Mouse (Mus musculus): Measurements from ENCODE around the gene Cxcl13.
"Not testable (repeated sequence)": the region's sequence is repeated elsewhere in the genome, so short reads cannot be mapped to it uniquely, and the experiment has no call there.

The Cxcl13 gene

DNA sequence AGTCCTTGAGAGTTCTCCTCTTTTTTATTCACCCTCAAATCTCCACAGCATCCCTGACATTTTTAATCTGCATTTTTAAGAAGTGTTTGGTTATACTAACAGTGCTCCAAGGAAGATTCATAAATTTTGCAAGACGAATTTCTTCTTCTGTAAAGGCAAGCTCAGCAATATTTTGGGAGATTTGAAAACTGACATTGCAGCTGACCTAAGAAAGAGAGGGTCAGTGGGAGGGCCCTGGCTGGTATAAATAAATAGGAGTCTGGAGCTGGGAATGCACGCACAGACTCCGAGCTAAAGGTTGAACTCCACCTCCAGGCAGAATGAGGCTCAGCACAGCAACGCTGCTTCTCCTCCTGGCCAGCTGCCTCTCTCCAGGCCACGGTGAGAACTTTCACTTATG is at the start of gene Cxcl13:
Gene Cxcl13 (plus strand): TSS at position 301 of the 400 bp plus-strand sequence.
- DNase-seq (ENCODE audit: low spot score in 2 of 2) = no peak

DNA sequence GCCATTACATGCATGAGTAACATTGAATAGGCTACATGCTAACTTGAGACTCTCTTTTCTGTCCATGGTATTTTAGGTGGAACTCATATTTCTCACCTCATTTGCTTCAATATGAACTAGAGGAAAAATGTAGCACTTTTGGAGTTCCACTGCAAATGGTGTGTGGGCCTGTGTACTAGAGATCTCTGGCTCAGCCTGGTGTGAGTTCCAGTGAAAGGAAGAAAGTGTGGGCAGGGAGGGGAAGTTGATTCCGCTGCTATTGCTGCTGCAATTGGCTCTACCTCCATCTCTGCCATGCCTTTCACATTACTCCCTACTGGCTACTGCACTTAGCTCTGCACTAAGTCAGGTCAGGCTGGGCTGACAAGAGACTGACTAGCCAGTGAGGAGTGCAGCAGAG is 45.7 kb upstream of the Cxcl13 start:
- DNase-seq (ENCODE audit: low spot score in 2 of 2) = no peak

DNA sequence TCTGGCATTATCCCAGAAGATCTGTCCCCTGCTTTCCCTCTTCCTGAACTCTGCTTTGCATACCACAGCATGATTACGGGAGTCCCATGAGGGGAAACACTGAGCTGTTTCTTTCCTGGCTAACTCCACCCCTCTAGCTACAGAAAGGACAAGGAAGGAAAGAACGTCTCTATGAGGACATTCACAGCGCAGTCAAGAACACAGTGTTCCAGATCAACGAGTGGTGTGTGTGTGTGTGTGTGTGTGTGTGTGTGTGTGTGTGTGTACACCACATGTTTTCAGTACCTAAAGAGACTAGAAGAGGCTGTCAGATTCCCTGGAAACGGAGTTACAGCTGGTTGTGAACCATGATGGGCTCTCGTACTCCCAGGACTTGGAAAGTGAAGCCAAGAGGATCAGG is 38.3 kb upstream of the Cxcl13 start:
- no peak for DNase-seq (ENCODE audit: low spot score in 2 of 2)

DNA sequence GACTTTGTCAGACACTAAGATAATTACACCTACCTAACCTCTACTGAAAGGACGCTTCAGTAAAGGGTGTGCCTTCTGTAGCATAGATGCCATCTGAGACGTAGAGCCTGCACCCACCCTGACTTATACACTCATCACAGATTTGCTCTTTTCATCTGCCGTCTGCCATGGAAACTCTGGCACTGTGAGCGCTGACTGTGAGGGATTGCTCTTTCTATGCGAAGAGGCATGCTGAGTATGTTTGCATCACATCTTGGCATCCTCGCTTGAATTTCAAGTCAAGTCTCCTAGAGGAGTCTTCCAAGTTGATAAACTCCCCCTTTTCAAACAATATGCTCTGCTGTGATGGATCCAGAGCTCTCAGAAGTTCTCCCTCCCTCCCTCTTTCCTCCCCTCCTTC is 32.7 kb upstream of the Cxcl13 start:
- DNase-seq (ENCODE audit: low spot score in 2 of 2) = no peak

DNA sequence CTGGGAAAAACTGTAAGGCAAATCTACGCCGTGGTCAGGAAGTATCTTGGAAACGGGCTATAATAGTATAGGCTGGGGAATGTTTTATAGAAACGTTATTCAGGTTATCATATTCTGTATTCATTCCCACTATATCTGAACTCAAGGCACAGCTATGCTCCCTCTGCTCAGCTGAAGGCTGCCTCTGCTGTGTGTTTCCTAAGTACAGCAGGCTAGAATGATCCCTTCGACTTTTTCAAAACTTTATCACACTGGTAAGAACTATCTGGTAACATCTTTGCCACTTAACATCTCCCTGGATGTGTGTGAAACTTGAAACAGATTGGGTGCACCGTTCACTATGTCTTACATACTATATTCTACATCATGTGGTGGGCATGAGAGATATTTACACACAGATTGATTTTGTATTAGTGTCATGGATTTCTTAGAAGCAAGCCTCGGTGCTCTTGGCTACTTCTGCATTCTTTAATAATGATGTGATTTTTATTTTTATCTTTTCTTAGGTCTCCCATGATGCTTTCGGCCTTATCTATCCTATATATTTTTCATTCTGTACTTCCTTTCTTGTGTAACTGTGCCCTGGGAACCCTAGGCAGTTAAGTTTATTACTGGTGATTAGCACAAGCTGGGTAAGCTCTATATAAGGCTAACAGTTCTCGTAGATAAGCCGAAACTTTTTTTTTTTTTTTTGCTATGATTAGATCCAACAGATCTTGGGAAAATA is 31.4 kb upstream of the Cxcl13 start:
- no peak for DNase-seq (ENCODE audit: low spot score in 2 of 2)

DNA sequence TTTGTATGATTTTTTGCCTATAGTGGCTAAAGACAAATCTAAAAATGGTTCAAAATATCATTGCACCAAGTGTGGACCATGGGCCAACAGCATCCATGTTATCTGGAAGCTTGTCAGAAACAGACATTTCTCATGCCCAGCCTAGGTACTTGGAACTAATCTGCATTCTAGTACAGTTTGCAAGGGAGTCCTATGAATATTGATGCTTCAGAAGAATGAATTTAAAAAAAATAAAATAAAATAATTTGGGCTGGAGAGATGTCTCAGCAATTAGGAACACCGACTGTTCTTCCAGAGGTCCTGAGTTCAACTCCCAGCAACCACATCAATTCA is 30.9 kb upstream of the Cxcl13 start:
- DNase-seq (ENCODE audit: low spot score in 2 of 2) = no peak

DNA sequence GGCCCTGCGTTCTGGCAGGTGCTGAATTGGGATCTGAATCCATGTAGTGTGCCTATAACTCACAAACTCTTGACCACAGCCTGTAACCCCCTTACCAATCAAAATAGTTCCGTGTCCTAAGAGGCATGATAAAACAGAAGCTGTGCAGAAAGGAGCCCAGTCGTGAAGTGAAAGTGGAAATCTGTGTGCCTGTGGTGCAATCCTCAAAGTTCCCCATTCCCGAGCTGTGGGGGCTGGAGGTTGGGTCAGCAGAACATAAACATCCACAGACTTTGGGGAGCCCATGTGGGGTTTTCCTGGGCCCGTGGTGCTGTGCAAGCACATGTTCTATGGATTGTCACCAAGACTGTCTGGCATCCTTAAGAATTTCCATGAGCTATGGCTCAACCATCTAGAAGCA is 21.7 kb upstream of the Cxcl13 start:
- no peak for DNase-seq (ENCODE audit: low spot score in 2 of 2)

DNA sequence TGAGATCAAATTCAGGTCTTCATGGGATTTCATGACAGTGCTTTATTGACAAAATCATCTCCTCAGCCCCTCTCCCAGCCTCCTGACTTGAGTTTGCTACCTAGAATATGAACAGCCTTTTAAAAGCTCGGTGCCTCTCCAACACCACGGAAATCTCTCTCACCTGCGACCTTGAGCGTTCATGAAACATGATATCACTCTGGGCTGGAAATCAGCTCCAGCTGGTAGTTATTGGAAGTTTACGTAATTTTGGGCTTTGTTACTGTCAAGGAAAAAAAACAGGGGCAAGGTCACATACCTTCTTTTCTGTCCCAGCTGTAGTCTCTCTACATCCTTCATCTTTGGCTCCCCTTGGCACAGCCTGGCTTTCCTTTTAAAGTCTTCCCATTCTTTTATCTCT is 20.7 kb upstream of the Cxcl13 start:
- DNase-seq (ENCODE audit: low spot score in 2 of 2) = no peak

DNA sequence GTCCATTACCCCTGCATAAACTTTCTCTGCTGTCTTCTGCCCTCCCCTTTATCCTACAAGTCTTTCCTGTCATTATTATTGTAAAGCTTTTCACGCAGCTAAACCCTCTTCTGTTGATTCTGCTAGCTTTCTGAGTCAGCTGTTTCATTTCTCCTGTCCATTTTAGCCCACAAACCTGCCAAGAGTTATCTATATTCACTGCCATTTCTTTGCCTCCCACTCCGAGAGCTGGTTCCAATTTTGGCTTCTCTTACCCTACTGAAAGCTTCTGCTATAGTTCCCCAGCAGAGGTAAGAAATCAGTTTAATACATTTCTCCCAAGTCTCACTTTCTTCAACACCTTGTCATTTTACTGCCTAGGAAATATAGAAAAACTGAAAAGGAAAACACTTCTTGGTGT is 19.6 kb upstream of the Cxcl13 start:
- no peak for DNase-seq (ENCODE audit: low spot score in 2 of 2)

DNA sequence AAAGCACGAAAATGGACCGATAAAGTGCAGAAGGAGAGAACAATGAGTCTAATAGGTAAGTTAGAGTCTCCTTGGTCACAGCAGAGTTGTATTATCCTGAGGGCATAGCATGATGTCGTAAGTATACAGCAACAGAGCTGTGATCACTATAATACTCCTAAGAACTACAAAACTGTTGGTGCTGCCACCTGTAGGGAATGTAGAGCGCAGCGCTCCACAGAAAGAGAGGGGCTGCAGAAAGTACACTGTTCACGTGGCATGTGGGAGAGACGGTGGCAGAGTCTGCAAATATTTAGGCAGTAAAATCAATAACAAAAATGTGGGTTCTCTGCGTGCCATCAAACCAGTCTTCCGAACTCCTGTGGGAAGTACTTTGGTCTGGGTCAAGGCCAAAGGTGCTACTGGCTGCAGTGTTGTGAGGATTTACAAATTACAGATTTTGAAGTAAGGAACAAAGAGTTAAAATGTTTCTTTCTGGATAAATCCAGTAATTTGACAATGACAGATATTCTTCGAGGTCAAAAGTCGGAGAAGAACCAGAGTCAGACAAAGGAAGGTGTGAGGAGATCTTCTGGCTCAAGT is 18.6 kb upstream of the Cxcl13 start:
- no peak for DNase-seq (ENCODE audit: low spot score in 2 of 2)

DNA sequence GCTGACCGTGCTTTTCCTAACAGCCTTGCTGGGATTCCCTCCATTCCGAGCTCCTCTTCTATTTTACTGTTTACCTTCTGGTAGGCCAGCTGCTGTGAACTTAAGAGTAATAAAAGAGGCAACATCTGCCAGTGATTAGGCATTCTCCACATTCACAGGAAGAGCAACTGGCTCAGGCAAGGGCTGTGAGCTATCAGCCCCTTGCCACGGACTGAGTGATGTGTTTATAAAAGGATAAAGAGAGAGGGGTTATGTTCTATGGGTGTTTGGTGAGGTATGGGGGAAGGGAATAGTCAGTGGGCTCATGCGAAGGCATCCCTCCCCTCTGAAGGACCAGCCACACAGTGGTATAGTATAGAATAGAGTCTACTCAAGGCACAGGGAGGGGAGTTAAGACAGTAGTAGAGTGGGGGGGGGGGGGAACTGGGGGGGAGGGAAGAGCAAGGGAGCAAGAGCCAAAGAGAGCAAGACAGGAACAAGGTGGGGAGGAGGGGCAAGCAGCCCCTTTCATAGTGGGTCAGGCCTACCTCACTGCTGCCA is 16.0 kb upstream of the Cxcl13 start:
- no peak for DNase-seq (ENCODE audit: low spot score in 2 of 2)

DNA sequence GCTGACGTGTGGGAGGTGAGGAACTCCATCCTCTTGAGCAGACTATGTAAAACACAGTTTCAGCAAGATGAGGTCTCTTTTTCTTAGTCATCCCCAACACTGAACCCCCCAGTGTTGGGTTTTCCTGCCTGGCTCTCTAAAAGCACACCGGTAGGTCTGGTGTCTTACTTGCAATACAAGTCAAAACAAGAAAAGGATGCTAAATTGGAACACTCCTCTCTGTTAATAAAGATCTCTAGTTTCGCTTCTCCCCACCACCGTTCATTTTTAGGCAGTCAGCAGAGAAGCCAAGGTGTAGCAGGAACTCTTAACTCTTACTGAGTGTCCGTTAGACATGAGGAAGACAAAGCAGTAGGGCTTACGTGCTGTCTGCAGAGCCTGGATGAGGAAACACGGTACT is 15.2 kb upstream of the Cxcl13 start:
- no peak for DNase-seq (ENCODE audit: low spot score in 2 of 2)

DNA sequence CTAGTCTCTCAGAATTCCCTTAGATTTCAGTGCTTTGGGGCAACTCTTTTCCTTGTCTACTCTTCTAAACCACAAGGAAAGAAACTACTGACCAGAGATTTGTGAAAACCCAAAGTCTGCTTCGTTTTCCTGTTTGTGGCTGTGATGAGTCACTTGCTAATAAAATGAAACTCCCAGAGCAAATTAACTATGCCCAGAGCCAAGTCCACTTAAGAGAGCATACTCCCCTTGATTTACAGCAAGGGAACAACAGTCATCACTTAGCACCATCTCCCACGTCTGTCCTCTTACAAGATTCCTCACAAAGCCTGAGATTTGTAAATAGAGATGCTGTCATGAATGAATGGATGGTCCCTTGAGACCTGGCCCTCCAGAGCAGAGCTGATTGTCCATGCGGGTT is 11.6 kb upstream of the Cxcl13 start:
- no peak for DNase-seq (ENCODE audit: low spot score in 2 of 2)

DNA sequence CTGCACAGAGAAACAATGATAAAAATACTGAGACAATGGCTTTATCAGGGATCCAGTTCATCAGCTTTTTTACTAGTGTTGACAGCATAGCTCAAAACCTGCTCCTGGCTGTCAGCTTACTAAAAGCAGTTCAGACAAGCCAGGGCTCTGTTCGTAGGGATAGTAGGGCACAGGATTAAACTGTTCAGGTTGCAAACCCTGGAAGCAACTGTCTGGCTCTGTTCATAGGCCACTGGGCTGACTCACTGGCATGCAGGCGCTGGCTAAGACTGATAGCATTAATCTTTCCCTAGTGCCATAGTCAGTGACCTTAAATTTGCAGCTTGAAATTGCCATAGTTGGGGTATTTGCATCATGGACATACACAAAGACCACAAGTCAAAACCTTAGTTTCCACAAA is 10.4 kb upstream of the Cxcl13 start:
- no peak for DNase-seq (ENCODE audit: low spot score in 2 of 2)

DNA sequence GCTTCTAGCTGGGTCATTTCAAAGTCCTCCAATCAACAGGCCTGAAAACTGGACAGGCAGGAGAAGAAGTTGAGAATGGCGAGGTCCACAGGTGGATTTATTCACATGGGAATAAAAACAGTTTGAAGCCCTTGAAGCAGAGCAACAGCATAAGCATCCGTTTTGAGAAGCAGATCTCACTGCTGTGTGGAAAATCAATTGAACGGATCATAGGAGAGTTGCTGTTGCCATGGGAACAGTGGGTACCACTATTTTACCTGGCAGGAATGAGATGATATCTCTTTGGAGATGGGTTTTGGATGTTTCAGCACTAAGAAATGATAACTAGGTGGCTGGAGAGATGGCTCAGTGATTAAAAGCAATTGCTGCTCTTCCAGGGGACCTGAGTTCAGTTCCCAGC is 8.1 kb upstream of the Cxcl13 start:
- no peak for DNase-seq (ENCODE audit: low spot score in 2 of 2)

DNA sequence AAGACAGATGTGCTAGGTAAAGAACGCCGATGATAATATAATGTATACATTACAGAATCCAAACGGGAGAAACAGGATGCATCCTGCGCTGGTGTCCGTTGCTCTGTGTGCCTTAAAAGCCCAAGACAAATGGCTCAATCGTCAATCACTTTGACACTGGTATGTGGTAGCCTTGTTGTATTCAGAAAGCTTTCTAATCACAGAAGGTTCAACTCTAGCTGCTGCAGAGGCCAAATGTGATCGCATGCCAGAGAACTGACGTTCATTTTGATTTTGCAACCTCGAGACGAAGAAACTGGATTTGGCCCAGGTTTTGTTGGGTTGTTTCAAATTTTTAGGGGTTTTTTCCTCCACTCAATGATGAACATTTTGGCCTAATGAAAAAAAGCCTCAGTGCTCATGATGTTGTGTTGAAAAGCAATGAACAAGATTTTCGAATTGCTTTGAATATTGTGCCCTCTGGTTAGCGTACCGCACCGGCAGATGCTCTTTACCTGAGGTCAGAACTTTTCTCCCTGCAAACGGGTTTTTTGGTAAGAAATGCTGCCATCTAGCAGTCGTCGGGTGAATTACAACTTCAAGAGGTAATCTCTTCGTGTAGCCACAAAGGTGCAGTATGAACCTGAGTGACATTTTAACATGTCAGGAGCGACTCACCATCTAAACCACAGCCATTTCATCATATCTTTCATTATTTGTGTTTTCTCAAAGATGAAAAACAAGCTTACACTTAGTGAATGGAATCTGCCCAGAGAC is 6.6 kb upstream of the Cxcl13 start:
- peak in 1 of 2 experiments; percentile 44 for DNase-seq (ENCODE audit: low spot score in 2 of 2)

DNA sequence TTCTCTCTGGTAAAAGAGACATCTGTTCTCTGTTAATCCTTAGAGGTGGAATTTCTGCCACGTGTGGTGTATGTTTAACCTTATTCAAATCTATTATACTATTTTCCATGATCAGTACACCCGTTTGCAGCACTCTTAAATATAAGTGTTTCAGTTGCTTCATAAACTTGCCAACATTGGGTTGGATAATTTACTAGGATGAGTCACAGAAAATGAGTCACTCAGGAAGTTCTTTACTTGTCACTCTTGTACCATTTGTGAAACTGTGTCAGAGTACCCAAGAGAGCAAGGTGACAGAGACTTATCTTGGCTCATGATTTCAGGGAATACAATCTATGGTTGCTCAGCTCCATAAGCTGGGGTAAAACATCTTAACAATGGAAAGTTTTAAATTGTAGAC is 8.2 kb downstream of the Cxcl13 start:
- DNase-seq (ENCODE audit: low spot score in 2 of 2) = no peak

DNA sequence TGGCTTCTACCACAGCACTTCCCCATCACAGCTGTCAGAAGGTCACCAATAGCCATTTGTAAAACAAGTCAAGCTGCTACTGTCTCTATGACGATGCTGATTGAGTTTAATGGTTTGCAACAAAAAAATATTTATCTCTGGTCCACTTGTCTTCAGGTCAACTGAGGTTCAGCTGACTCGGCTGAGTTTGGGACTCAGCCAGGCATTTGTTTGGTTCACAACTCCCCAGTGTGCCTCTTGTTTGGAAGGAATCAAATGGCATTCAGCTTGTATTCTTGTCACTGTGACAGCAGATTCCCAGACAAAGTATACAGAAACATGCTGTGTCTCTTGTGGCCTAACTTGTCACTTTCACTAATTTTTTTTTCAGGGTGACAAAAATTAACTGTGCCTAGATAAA is 9.9 kb downstream of the Cxcl13 start:
- DNase-seq (ENCODE audit: low spot score in 2 of 2) = no peak

DNA sequence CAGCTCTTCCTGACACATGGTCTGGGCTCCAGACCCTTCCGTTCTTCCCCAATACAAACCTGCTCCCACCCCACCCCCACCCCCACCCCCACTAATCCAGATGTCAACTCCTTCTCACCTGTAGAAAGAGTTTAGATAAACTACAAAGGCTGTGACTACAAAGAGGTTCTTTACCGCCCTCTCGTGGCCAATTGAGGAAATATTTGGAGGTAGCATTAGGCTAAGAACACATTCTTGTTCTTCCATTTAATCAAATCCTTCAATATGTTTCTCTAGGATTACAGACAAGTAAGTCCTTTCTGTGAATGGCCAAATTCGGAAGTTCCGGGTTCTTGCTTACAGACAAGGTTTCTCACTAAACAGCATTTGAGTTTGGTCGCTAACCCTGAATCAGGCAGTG is 14.1 kb downstream of the Cxcl13 start:
- DNase-seq (ENCODE audit: low spot score in 2 of 2) = peak in 1 of 2 experiments; percentile 43

DNA sequence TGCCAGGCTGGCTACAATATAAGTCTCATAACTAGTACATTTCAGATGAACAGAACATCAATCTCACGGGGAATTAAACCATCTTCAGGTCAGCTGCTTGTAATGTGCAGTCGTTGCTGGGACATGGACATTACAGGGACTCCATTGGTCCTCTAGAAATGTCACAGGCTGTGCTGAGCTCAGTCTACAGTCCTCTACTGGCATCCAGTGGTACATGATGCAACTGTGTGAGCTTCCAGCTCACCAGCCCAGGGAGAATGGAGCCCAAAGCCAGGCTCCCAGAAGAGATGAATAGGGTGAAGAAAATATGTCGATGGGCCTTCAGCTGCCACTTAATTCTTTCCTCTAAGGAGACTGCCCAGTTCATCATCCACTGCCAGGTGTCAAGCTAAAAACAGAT is 15.5 kb downstream of the Cxcl13 start:
- no peak for DNase-seq (ENCODE audit: low spot score in 2 of 2)

DNA sequence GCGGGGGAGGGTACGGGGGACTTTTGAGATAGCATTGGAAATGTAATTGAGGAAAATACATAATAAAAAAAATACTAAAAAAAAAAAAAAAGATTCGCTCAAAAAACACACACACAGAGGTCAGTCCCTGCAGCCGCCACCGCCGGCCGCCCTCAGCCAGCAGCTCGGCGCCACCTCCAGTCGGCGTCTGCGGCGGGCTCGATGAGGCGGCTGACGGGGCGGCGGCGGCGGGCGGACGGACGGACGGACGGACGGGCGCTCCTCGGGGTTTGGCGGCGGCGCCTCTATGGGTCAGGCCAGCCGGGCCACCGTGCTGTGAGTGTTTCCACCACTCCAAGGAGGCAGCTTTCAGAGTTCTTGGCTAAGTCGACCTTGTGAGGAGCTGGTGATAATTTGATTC is 17.1 kb downstream of the Cxcl13 start:
- DNase-seq (ENCODE audit: low spot score in 2 of 2) = not testable (repeated sequence)

DNA sequence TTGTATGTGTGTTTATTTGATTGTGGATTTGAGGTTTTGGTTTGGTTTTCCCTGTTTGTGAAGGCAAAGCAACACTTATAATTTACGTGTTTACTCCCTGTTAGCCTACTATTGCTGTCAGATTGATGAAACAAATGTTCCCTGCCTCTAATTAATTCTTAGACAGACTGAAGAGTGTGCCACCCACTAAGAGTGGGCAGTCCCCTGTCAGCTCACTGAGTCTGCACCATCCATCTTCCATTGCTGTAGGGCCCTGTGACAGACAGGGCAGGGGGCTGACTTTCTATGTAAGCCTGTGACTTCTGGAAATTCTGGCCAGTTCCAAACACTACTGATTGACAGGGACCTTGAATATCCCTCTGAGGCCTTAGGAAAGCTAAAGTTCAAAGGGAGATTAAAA is 19.5 kb downstream of the Cxcl13 start:
- no peak for DNase-seq (ENCODE audit: low spot score in 2 of 2)
